Mouse (Mus musculus) right cerebral cortex, postnatal 36 days (tissue): ENCODE measurements around the gene Kcna6.
A peak's percentile ranks its signal among the peaks of the same experiment; 100 is the strongest.

ENCODE experiments used
- DNase-seq, 2 experiments: peaks; one replicate each; pipeline ENCODE4 v3.0.0; 2022; ENCODE audit warnings: low spot score in 2 of 2, mixed read lengths in 1 of 2

The Kcna6 gene

GRCm38 (mm10) chr6:126740211-126741142, at the start of gene Kcna6:
Kcna6 (minus strand) TSS chr6:126740674.
- DNase-seq, result peak; percentile 29 to 36

- DNase-seq, result no peak
Observed at GRCm38 (mm10) chr6:126788863-126789262, 48.4 kb upstream of the Kcna6 start.

GRCm38 (mm10) chr6:126784206-126784605, 43.7 kb upstream of the Kcna6 start:
- no peak for DNase-seq

GRCm38 (mm10) chr6:126783651-126784066, 43.2 kb upstream of the Kcna6 start:
- peak; percentile 75 to 86 for DNase-seq

GRCm38 (mm10) chr6:126783056-126783455, 42.6 kb upstream of the Kcna6 start:
- no peak for DNase-seq

- no peak for DNase-seq
Observed at GRCm38 (mm10) chr6:126777889-126778288, 37.4 kb upstream of the Kcna6 start.

- no peak for DNase-seq
Observed at GRCm38 (mm10) chr6:126773873-126774272, 33.4 kb upstream of the Kcna6 start.

- DNase-seq, result peak in 1 of 2 experiments; percentile 56
Observed at GRCm38 (mm10) chr6:126772326-126772725, 31.9 kb upstream of the Kcna6 start.

GRCm38 (mm10) chr6:126770146-126770731, 29.8 kb upstream of the Kcna6 start:
- DNase-seq, result no peak

- DNase-seq, result no peak
Observed at GRCm38 (mm10) chr6:126768957-126769665, 28.6 kb upstream of the Kcna6 start.

- no peak for DNase-seq
Observed at GRCm38 (mm10) chr6:126767610-126768532, 27.4 kb upstream of the Kcna6 start.

GRCm38 (mm10) chr6:126766552-126766951, 26.1 kb upstream of the Kcna6 start:
- no peak for DNase-seq

GRCm38 (mm10) chr6:126764563-126765091, 24.2 kb upstream of the Kcna6 start:
- DNase-seq, result no peak

GRCm38 (mm10) chr6:126761362-126761761, 20.9 kb upstream of the Kcna6 start:
- DNase-seq, result no peak

- no peak for DNase-seq
Observed at GRCm38 (mm10) chr6:126755729-126756411, 15.4 kb upstream of the Kcna6 start.

- no peak for DNase-seq
Observed at GRCm38 (mm10) chr6:126752520-126752919, 12.0 kb upstream of the Kcna6 start.

GRCm38 (mm10) chr6:126745888-126746287, 5.4 kb upstream of the Kcna6 start:
- no peak for DNase-seq

GRCm38 (mm10) chr6:126742610-126743009, 2.1 kb upstream of the Kcna6 start:
- no peak for DNase-seq

GRCm38 (mm10) chr6:126739326-126740210, 906 bp downstream of the Kcna6 start:
- peak; percentile 60 to 68 for DNase-seq
